Mouse (Mus musculus) ES-Bruce4 (cell line): ENCODE results near the gene Aebp2. TPM values are rescaled to one million over a fixed set of nuclear protein-coding genes. Genes with fewer than 3 reads are reported as not detected.
"Not testable (repeated sequence)": the region's sequence is repeated elsewhere in the genome, so short reads cannot be mapped to it uniquely, and the experiment has no call there.

Source experiments
- H3K27ac ChIP-seq: 2 replicates; pipeline ENCODE4 v1.5.1; 2012; ENCODE audit warnings: low read length, inconsistent platforms; ENCODE audit not compliant: insufficient read depth
- H3K27me3 ChIP-seq: 2 replicates; pipeline ENCODE4 v1.6.1; 2012; ENCODE audit warnings: mild to moderate bottlenecking, low read length, inconsistent platforms; ENCODE audit not compliant: control insufficient read depth, poor library complexity, insufficient read depth, severe bottlenecking
- H3K36me3 ChIP-seq: 2 replicates; pipeline ENCODE4 v1.6.1; 2012; ENCODE audit warnings: inconsistent platforms, mild to moderate bottlenecking, low read length, moderate library complexity; ENCODE audit not compliant: control insufficient read depth, poor library complexity, insufficient read depth, severe bottlenecking
- H3K4me1 ChIP-seq: one replicate; pipeline ENCODE4 v1.8.1; 2011; ENCODE audit warnings: low read length; ENCODE audit not compliant: control insufficient read depth, insufficient read depth
- H3K4me3 ChIP-seq: 2 replicates; pipeline ENCODE4 v1.5.1; 2011; ENCODE audit warnings: low read depth, mild to moderate bottlenecking, low read length
- H3K9ac ChIP-seq: 2 replicates; pipeline ENCODE4 v1.6.1; 2012; ENCODE audit warnings: low read depth, mild to moderate bottlenecking, inconsistent platforms; ENCODE audit not compliant: poor library complexity, severe bottlenecking
- H3K9me3 ChIP-seq: replicated peaks from 2 replicates; pipeline ENCODE4 v1.6.1; 2012; ENCODE audit warnings: mild to moderate bottlenecking, low read length, inconsistent platforms; ENCODE audit not compliant: control insufficient read depth, poor library complexity, insufficient read depth, severe bottlenecking
- CTCF ChIP-seq: IDR thresholded peaks from one replicate; pipeline ENCODE4 v1.8.1; 2011; ENCODE audit warnings: low read depth, low read length
- EP300 ChIP-seq: IDR thresholded peaks from 2 replicates; pipeline ENCODE4 v1.6.1; 2011; ENCODE audit warnings: low read depth, low read length; ENCODE audit not compliant: insufficient read depth
- POLR2A ChIP-seq: IDR thresholded peaks from one replicate; pipeline ENCODE4 v1.8.1; 2011; ENCODE audit warnings: low read length; ENCODE audit not compliant: insufficient read depth
- polyA plus RNA-seq: library from polyadenylated mRNA; stranded (reverse); fragments of >200 nt; gene quantifications from 2 replicates; pipeline ENCODE4 v1.2.4, GENCODE M21; 2011; ENCODE audit warnings: low read depth; ENCODE audit not compliant: missing spikeins, insufficient read depth, insufficient read length

Aebp2 gene
- polyA plus RNA-seq, 1 experiment: 93.7 TPM

DNA sequence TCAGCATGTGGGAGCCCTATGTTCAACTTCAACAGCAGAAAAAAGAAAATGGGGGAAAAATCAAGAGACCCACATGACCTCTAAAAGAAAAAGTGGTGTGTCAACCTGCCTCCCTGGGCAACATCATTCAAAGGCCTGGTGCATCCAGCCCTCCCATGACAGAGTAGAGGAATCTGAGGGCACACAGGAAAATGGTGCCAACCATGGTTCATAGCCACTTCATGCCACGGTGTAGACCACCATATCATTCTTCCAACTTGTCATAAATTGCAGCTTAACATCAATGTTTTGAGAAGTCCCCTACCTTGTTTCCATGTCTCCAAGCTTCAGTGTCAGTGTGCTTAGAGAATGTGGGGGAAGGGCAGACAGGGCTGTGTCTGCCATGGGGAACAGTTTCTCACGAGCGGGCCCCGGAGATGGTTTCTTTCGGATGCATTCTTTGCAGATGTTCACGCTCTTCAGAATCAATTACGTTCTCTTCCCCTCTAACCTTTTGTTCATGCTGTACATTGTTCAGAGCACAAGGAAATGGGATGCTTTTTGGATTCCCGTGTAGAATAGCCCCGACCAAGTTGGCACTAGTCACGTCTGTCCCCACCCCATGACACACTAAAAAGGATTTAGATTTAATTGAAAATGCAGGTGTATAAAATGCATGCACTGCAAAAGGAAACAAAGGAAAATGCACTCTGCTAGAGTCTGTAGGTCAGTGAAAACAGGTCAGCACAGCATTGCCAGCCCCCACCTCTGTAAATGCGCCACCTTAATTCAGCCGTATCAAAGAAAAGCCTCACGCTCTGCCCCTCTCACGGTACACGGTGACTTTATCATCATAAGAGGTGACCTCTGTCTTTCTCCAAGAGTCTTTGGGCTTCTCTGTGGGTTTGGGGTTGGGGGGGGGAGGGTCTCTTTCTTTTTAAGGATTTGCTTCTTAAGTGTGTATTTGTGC, 24.8 kb upstream of the Aebp2 start:
- Histone ChIP-seq H3K4me3 (no peak overlapping the region), H3K9me3 (no peaks in the 10 kb centered on the region), H3K4me1 (peaks cover 10% of the 10 kb centered on the region), H3K27ac (no peak overlapping the region), H3K9ac (no peak overlapping the region), H3K27me3 (no peaks in the 10 kb centered on the region), H3K36me3 (peaks cover 2% of the 10 kb centered on the region; the same call in 1 of the 2 replicates)
- TF ChIP-seq EP300: no peak
- no peak for TF ChIP-seq CTCF
- TF ChIP-seq POLR2A: no peak

DNA sequence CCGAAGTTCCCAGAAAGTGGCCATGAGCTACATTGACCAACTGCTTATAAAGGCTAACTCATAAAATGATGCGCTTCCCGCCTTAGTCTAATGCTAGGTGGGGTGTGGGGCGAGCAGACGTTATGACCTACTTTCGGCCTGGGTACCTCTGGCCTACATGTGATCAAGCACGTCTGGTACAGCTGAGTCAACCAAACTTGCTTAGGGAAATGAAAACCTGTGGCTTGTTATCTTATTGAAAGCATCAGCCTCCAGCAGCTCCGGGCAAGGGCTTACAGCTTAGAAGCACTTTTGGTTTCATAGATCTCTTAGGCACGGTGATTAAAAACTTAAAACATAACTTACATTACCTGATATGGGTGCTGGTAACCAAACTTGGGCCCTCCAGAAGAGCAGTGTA, 23.9 kb upstream of the Aebp2 start:
- peaks cover 11% of the 10 kb centered on the region for H3K4me1 ChIP-seq
- H3K27ac ChIP-seq: no peak overlapping the region
- H3K36me3 ChIP-seq: peaks cover 2% of the 10 kb centered on the region; the same call in 1 of the 2 replicates
- no peak overlapping the region for H3K4me3 ChIP-seq
- no peaks in the 10 kb centered on the region for H3K9me3 ChIP-seq
- H3K9ac ChIP-seq: no peak overlapping the region
- H3K27me3 ChIP-seq: no peaks in the 10 kb centered on the region
- TF ChIP-seq EP300: no peak
- TF ChIP-seq POLR2A: no peak
- TF ChIP-seq CTCF: no peak

DNA sequence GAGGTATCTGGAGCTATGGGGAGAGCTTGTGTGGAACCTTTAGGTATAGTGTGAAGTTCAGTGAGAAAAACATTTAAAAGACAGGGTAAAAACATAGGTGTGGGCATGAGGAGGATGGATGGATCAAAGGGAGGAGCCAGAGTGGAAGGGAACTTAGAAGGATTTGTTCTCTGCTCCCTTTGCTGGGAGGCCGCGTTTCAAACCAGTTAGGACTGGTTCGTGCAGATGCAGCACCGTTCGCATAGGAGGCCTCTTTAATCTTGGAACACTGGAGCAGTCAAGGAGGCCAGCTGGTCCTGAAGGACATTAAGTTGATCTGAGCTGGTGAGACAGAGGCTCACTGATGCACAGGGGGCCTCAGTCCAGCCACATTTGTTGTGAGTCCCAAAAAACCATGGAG, 23.1 kb upstream of the Aebp2 start:
- Histone ChIP-seq H3K4me1 (peaks cover 12% of the 10 kb centered on the region), H3K9me3 (no peaks in the 10 kb centered on the region), H3K27ac (no peak overlapping the region), H3K27me3 (no peaks in the 10 kb centered on the region), H3K36me3 (no peaks in the 10 kb centered on the region; the same call in 1 of the 2 replicates), H3K9ac (no peak overlapping the region), H3K4me3 (no peak overlapping the region)
- peak; percentile 50; the same call in 1 of the 2 replicates for TF ChIP-seq EP300
- no peak for TF ChIP-seq CTCF

DNA sequence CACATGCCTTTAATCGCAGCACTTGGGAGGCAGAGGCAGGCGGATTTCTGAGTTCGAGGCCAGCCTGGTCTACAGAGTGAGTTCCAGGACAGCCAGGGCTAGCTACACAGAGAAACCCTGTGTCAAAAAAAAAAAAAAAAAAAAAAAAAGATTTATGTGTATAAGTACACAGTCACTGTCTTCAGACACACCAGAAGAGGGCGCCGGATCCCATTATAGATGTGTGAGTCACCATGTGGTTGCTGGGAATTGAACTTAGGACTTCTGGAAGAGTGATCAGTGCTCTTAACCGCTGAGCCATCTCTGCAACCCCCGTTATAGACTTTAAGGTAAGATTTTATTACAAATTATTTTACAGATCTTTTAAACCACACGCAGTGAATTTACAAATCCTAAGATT, 21.8 kb upstream of the Aebp2 start:
- H3K27me3 ChIP-seq, H3K9me3 ChIP-seq, H3K27ac ChIP-seq, H3K4me3 ChIP-seq, H3K36me3 ChIP-seq, H3K9ac ChIP-seq: not testable (repeated sequence)
- H3K4me1 ChIP-seq: peaks cover 15% of the 10 kb centered on the region

DNA sequence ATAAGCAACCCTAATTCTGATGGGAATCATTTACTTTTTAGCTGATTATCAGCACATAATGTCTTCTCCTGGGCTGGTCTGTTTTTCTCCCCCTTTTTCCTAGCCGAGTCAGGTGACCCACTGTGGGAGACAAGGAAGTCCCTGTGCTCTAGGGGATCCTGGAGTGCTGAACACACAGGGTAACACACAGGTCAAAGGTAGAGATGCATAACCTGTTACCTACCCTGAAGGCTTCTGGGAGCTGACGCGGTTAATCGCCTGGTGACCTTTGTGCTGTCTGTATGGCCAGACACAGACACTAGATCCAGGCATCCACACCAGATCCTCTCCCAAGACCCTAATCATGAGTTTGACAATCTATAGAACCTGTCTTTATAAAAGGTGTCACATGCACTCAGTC, 21.3 kb upstream of the Aebp2 start:
- Histone ChIP-seq H3K9ac (no peak overlapping the region), H3K36me3 (no peaks in the 10 kb centered on the region), H3K27me3 (no peaks in the 10 kb centered on the region), H3K4me1 (peaks cover 16% of the 10 kb centered on the region), H3K9me3 (no peaks in the 10 kb centered on the region), H3K27ac (no peak overlapping the region), H3K4me3 (no peak overlapping the region)
- TF ChIP-seq EP300 (0 out of 2 replicates have a peak, but pooled peaks have one; percentile 29), CTCF (no peak), POLR2A (no peak)

DNA sequence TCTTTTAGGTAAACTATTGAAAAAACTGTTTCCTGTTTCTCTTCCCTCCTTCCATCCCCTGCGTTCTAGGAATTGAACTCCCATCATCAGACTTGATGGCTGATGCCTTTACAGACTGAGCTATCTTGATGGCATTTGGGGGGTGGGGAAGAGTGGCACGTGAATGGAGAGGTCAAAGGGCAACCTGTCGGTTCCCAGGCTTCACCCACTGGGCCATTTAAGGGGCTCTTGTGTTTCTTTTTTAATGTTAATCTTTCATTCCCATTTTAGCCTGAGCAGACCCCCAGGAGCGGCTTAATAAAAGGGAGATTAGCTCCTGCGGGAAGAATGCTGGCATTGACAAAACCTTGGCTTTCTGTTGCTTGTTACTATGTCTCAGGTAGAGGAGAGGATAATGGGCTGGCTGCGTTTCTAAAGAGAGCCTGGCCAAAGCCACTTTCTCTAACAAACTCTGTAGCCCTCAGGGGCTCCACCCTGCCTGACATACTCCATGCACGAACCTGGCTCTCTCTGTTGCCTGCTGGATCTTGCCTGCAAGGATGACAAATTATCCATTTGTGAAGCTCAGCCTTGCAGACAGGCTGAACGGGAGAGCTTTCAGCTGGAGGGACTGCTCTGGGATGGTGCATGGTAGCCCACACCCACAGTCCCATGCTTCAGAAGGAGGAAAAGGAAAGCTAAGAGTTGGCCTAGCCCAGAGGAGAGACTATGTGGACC, 19.1 kb upstream of the Aebp2 start:
- TF ChIP-seq POLR2A: no peak
- peak; percentile 92 for TF ChIP-seq EP300
- no peak overlapping the region for H3K4me3 ChIP-seq
- peak overlapping the region; percentile 52 for H3K27ac ChIP-seq
- no peak overlapping the region for H3K9ac ChIP-seq
- peaks cover 24% of the 10 kb centered on the region for H3K4me1 ChIP-seq
- no peaks in the 10 kb centered on the region for H3K36me3 ChIP-seq
- H3K27me3 ChIP-seq: no peaks in the 10 kb centered on the region
- no peaks in the 10 kb centered on the region for H3K9me3 ChIP-seq

DNA sequence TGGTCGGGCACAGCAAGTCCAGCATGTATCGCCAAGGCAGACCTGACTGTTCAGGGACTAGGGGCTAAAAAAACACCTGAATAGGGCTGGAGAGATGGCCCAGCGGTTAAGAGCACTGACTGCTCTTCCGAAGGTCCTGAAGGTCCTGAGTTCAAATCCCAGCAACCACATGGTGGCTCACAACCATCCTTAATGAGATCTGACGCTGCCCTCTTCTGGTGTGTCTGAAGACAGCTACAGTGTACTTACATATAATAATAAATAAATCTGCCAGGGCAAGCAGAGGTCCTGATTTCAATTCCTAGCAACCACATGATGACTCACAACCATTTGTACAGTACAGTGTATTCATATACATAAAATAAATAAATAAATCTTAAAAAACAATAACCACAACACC, 17.3 kb upstream of the Aebp2 start:
- peaks cover 18% of the 10 kb centered on the region for H3K4me1 ChIP-seq
- H3K36me3 ChIP-seq, H3K9me3 ChIP-seq, H3K9ac ChIP-seq, H3K27me3 ChIP-seq, H3K4me3 ChIP-seq, H3K27ac ChIP-seq: not testable (repeated sequence)
